In genomic region chr16:45976251-45976650, GRCm38 (mm10) we compare ENCODE assay signal across 34 mouse cellular contexts. TPM values are rescaled to one million over a fixed set of nuclear protein-coding genes. Genes with fewer than 3 reads are reported as not detected.
"Had no signal": no experiment of that assay in that cellular context is flagged by ENCODE, and none has a peak within 500 bp of the region (broad histone marks: within the 10 kb centered on the region; RNA-seq: fewer than 3 reads in every experiment).

No protein-coding gene starts in this region.

- H3K27ac ChIP-seq: left cerebral cortex, adult 2 months; limb, embryonic 10.5 days; limb, embryonic 12.5 days; limb, embryonic 13.5 days; limb, embryonic 15.5 days; liver, embryonic 12.5 days; liver, embryonic 13.5 days; liver, embryonic 14.5 days; liver, embryonic 15.5 days; lung, embryonic 15.5 days; macrophage; midbrain, embryonic 10.5 days; midbrain, embryonic 12.5 days; midbrain, embryonic 13.5 days; midbrain, embryonic 15.5 days; neural tube, embryonic 12.5 days had no signal

- H3K4me1 ChIP-seq: limb, embryonic 10.5 days; limb, embryonic 15.5 days; liver, embryonic 12.5 days; liver, embryonic 13.5 days; liver, embryonic 15.5 days; lung, embryonic 15.5 days; megakaryocyte, embryonic 14.5 days; midbrain, embryonic 10.5 days; midbrain, embryonic 12.5 days; midbrain, embryonic 13.5 days; midbrain, embryonic 15.5 days; neural tube, embryonic 12.5 days had no signal

- H3K4me3 ChIP-seq: left cerebral cortex, adult 2 months; limb, embryonic 10.5 days; limb, embryonic 12.5 days; limb, embryonic 13.5 days; limb, embryonic 15.5 days; liver, embryonic 12.5 days; liver, embryonic 13.5 days; liver, embryonic 15.5 days; lung, embryonic 15.5 days; megakaryocyte, embryonic 14.5 days; midbrain, embryonic 10.5 days; midbrain, embryonic 12.5 days; midbrain, embryonic 13.5 days; midbrain, embryonic 15.5 days; myocyte; neural tube, embryonic 12.5 days had no signal

- H3K4me2 ChIP-seq: limb, embryonic 12.5 days; limb, embryonic 13.5 days; limb, embryonic 15.5 days; liver, embryonic 11.5 days; liver, embryonic 12.5 days; liver, embryonic 13.5 days; liver, embryonic 15.5 days; lung, embryonic 14.5 days; lung, embryonic 15.5 days; midbrain, embryonic 11.5 days; midbrain, embryonic 12.5 days; midbrain, embryonic 13.5 days; midbrain, embryonic 15.5 days; neural tube, embryonic 12.5 days had no signal

- DNase-seq: left cerebral cortex, postnatal 4 days; liver; liver, embryonic 13.5 days; lung, adult 18-20 months; lung, adult 2 months; lung, embryonic 14.5 days; lung, postnatal 10 days; lung, postnatal 14 days; lung, postnatal 36 days; lung, postnatal 4 days; midbrain, embryonic 14.5 days had no signal

- H3K9ac ChIP-seq: limb, embryonic 12.5 days; limb, embryonic 13.5 days; limb, embryonic 15.5 days; liver, embryonic 12.5 days; liver, embryonic 13.5 days; liver, embryonic 14.5 days; liver, embryonic 15.5 days; lung, embryonic 14.5 days; lung, embryonic 15.5 days; midbrain, embryonic 12.5 days; midbrain, embryonic 13.5 days; midbrain, embryonic 15.5 days; neural tube, embryonic 12.5 days had no signal

- H3K27me3 ChIP-seq: limb, embryonic 12.5 days; limb, embryonic 13.5 days; limb, embryonic 15.5 days; liver, embryonic 12.5 days; liver, embryonic 13.5 days; liver, embryonic 15.5 days; lung, embryonic 15.5 days; megakaryocyte, embryonic 14.5 days; midbrain, embryonic 12.5 days; midbrain, embryonic 13.5 days; midbrain, embryonic 15.5 days; neural tube, embryonic 12.5 days had no signal

- H3K36me3 ChIP-seq: limb, embryonic 10.5 days; limb, embryonic 12.5 days; limb, embryonic 15.5 days; liver, embryonic 12.5 days; liver, embryonic 13.5 days; liver, embryonic 15.5 days; lung, embryonic 15.5 days; midbrain, embryonic 10.5 days; midbrain, embryonic 12.5 days; midbrain, embryonic 15.5 days; neural tube, embryonic 12.5 days had no signal

- ATAC-seq: liver, embryonic 12.5 days; lung, postnatal 0 days; midbrain, embryonic 13.5 days; midbrain, embryonic 15.5 days; midbrain, embryonic 16.5 days had no signal

- H3K9me3 ChIP-seq: limb, embryonic 10.5 days; limb, embryonic 12.5 days; limb, embryonic 13.5 days; limb, embryonic 15.5 days; liver, embryonic 12.5 days; liver, embryonic 13.5 days; liver, embryonic 15.5 days; lung, embryonic 15.5 days; midbrain, embryonic 10.5 days; midbrain, embryonic 12.5 days; midbrain, embryonic 13.5 days; midbrain, embryonic 15.5 days; neural tube, embryonic 12.5 days had no signal

RNA-seq across cellular contexts. Expression of gene Phldb2, which starts 22.9 kb away (rescaled TPM):
- total RNA-seq: megakaryocyte-erythroid progenitor cell, adult 5-6 weeks; monocyte, adult 5-6 weeks had no signal
